Mouse (Mus musculus) brain, embryonic 14.5 days (tissue): ENCODE data around the gene Miga2.

Experiments used
- CTCF ChIP-seq: fragments of 200-500 bp; IDR thresholded peaks from 2 replicates; pipeline ENCODE4 v1.5.1; 2012; ENCODE audit warnings: inconsistent platforms, mild to moderate bottlenecking, moderate library complexity, borderline replicate concordance; ENCODE audit not compliant: insufficient read depth, insufficient read length; ENCODE audit errors: extremely low read depth
- POLR2A ChIP-seq: fragments of 200-500 bp; IDR thresholded peaks from 2 replicates; pipeline ENCODE4 v1.6.1; 2012; ENCODE audit warnings: mild to moderate bottlenecking, inconsistent platforms, borderline replicate concordance; ENCODE audit not compliant: poor library complexity, insufficient read depth, insufficient read length, severe bottlenecking; ENCODE audit errors: extremely low read depth

GRCm38 (mm10) chr2:30375893-30376292, 11.9 kb downstream of the Miga2 start:
- no peak for TF ChIP-seq POLR2A
- no peak for TF ChIP-seq CTCF
